Mouse (Mus musculus): ENCODE results near the gene P2rx7.

The P2rx7 gene

DNA sequence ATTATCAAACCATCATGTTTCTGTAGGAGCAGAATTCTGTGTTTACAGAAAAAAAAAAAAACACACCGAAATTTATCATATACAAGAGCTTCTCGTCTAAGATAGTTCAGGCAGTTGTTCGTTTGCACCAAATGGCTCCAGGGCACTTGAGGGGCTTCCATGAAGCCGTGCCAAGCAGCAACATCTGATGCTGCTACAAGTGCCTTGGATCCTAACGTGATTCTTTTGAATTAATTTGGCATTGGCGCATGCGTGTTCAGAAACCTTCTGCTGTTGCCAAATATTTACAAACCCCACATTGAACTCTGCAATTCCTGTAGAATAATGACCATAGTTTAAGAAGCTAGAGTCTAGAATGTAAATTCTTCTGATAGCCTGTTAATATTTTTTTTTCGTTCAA, 51.8 kb downstream of the P2rx7 start:
- DNase-seq, result no peak

DNA sequence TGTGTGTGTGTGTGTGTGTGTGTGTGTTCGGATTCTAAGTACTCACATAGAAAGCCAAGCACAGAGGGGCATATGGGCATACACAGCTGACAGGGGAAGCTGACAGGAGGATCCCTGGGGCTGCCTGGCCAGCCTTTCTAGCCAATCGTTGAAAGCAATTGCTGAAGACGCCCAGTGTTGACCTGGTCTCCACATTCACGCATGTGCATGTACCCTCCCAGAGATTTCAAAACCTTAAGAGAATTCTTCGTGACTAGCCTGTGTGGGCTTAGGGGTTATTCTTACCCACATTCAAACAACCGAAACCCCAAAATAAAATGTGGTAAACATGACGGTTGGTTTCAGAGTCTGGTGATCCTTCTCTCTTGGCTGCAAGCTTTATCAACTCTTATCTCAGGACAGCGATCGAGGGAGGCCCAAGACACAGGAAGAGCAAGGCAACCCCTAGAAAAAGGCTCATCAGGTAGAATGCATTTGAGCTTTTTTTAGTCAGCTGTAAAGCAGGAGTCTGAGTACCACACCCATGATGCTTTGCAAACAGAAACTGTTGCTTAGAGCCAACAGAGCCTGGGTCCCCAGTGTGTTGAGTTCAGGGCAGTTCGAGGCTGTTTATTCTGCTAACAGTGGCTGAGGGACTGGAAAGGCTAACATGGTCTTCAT, 54.5 kb downstream of the P2rx7 start:
- DNase-seq, result no peak

DNA sequence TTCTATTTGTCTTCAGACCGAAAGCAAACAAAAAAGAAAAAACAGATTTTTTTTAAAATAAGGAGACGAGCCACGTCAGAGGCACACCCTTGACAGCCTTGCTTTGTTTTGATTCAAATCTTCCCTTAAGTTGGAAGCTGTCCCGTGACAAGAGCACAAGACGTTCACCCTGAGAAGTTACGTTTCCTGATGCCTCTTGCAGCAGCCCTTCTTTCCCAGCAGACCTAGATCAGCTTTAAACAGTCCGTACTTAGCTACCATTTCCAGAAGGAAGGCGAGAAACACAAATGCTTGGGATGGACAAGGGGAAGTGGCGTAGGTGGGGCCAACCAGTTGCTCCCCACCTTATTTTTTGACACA, 55.0 kb downstream of the P2rx7 start:
- no peak for DNase-seq

DNA sequence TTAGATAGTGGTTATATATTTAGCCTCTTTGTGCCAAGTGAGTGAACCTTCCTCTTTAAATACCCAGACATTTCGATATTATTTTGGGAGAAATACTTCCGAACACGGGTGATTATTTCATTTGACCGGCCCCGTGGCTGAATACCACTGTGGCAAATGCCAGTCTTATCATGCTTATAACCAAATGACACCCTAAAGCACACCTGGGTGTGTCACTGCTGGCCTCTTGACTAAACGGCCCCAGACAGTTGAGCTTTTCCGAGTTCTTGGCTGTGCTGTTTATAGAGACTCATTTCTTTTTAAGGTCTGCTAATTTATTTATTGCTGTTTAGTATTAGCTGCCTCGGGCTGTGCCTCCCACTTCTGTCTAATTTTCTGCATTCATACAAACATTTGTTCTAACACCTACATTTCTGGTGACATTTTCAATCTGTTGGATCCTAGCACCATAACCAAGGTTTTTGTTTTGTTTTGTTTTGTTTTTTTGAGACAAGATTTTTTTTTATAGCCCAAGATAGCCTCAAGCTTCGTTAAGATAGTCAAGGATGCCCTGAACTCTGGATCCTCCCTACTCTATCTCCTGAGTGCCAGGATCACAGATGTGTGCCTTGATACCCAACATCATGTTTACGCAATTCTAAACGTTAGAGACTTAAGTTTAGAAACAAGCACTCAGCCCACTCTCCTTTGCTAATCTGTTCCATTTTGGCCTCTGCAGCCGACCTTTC, 56.6 kb downstream of the P2rx7 start:
- DNase-seq, result no peak

DNA sequence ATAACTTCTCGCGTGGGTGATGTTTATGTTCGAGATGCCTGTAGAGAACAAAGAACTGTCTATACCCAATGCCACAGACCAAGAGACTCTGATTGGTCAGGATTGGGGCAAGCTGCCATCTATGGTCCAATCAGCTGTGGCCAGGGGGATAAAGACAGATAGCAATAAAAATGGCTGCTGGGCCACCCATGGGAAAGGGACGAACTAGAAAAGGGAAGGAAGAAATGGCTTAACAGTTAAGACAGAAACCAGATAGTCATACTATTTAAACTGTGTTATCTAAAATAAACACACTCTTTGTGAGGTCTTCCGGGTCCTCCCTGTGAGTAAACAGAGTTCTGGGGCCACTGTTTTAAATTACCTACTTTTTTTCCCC, 57.1 kb downstream of the P2rx7 start:
- DNase-seq, result no peak

DNA sequence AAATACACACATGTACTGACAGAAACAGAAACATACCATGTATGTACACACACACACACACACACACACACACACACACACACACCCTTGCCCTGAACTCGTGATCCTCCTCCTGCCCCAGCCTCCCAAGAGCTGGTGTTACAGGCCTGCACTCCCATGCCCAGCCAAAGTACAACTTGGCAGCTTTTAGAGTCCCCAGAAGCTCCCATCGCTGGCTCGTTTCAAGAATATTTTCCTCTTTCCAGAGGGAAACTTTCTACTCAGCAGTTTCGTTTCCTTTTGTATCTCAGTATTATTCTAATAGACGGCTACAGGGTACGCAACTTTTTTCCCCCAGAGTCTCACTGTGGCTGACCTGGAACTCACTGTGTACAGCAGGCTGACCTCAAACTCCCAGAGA, 58.4 kb downstream of the P2rx7 start:
- DNase-seq, result no peak

DNA sequence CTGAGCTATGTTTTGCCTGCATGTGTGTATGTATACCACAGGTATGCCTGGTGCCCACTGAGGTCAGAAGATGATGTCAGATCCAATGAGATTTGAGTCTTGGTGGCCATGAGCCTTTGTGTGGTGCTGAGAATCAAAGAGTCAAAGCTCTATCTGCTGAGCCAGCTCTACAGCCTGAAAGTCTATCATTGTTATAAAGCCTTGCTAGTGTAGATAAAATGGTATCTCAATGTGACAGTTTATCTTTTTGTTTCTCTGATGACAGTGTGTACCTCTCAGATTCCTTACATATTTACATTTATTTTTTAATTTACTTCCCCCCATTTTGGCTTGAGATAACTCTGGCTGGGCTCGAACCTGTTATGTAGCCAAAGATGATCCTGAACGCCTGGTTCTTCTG, 59.9 kb downstream of the P2rx7 start:
- no peak for DNase-seq

DNA sequence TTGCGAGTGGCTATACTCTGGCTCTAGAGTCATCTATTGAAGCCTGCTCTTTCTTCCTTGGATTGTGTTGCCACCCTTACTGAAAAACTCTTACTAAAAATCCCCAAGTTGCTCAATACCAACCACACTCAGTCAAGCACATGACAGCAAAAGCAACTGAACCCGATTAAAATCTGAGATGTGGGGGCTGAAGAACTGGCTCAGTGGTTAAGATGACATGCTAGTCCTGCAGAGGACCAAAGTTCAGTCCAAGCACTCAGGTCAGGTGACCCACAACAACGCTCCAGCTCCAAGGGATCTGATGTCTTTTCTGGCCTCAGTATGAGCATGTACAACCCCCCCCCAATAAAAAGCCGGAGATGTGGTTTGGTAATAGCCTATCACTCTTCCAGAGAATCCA, 60.9 kb downstream of the P2rx7 start:
- DNase-seq, result no peak

DNA sequence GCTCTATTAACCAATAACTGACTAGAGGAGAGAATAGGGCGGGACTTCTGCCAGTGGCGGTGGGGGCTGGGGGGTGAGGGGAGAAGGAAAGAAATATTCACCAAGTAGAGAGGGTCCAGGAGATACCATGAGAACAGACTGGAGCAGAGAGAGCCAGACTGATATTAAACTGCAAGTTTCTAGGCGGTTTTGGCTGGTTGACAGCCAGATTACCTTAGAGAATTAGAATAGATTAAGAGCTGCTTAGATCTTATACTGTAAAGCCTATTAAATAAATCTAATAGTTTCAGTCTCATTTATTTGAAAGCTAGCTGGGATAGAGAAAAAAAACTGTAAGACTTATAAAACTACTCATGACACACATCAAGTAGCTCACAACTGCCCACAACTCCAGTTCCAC, 61.5 kb downstream of the P2rx7 start:
- no peak for DNase-seq

DNA sequence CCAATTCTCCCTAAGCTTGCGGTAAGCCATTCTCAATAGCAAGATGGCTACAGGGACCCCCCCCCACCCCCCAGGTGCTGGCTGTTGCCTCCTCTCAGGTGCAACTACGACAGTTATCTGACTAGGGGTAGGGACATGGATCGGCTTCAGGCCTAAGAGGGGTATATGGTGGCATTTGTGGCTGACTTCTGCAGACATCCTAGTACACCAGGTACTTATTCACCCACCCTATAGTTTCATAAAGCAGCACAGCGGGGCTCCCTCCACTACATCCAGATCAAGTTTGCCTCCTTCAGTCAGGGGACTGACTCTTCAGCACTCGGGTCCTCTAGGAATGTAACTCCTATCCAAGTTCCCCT, 63.2 kb downstream of the P2rx7 start:
- no peak for DNase-seq

DNA sequence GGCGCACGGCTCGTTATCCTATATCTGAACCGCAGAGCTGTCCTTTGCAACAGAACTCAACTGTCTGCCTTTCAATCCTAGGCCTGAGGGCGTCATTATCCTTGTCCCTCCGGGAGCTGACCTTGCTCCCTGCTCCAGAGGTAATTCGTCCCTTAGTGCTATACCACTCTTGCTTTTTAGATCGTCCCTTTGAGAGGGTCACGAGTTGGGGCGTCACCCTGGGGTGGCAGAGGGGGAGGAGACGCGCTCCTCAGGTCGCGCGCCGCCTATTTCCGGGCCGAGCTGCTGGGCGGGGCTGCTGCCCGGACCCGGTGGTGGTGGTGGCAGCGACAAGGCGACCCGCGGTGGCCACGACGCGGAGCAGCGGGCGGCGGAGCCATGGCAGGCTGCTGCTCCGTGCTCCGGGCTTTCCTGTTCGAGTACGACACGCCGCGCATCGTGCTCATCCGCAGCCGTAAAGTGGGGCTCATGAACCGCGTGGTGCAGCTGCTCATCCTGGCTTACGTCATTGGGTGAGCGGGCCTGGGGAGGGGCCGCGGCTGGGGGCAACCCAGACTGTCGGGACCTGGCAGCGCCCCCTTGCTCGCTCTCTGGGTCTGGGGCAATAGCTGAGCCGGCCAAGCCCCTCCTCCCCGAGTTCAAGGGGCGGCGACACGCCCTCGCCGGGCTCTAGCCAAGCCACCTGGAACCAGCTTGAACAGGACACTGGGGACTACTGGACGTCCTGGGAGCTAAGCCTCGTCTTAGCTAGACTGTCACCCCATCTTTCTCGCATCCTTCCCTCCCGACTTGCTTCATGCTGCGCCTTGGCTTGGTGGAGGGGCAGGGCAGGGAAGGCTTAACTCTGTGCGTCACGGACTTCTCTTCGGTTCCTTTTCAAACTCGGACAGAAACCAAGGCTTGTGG, 63.8 kb downstream of the P2rx7 start, which contains the start of gene P2rx4:
Gene P2rx4 (plus strand): TSS at position 269 of the 906 bp plus-strand sequence.
- peak; percentile 82 to 83 for DNase-seq

DNA sequence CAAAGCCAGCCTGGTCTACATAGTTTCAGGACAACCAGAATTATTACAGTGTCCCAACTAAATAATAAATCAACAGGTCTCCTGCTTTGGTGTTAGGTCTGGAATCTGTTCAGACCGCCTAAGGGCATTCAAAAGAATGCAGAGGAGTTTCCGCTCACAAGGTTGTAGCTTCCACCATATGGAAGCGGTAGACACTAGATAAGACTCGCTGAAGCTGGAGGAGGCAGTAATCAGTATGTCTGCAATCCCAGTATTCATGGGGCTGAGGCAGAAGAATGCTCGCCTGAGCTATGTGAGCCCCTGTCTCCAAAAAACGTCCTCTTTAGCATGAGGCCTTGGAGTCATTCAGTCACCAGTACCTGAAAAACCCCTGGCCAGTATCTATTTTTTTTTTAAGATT, 65.1 kb downstream of the P2rx7 start:
- DNase-seq, result no peak

DNA sequence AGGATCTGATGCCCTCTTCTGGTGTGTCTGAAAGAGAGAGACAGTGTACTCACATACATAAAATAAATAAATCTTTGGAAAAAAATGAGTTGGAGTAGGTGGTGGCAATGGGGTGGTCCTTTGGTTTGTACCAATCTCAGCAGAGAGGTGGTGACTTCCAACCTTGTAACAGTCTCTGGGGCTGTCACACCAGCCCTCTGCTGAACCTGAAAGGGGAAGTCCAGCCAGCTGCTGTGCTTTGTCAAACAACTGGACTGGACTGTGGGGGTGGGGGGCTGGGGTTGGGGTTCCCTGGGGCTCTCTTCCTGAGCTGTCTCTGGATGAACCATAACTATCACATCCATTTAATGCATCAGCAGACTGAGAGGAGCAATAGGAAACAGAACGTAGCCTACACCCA, 72.0 kb downstream of the P2rx7 start:
- no peak for DNase-seq

DNA sequence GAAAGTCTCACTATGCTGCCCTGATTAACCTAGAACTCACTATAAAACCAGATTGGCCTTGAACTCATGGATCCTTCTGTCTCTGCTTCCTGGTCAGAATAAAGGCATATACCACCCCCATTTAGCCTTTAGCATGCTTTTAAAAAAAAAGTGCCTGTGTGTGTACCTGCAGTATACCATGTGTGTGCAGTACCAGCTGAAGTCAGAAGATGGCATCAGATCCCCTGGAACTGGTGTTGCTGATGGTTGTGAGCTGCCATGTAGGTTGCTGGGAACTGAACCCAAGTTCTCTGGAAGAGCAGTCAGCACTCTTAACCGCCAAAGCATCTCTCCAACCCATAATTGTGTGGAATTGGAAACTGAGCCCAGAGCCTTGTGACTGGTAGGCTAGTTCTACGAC, 73.1 kb downstream of the P2rx7 start:
- DNase-seq, result no peak

DNA sequence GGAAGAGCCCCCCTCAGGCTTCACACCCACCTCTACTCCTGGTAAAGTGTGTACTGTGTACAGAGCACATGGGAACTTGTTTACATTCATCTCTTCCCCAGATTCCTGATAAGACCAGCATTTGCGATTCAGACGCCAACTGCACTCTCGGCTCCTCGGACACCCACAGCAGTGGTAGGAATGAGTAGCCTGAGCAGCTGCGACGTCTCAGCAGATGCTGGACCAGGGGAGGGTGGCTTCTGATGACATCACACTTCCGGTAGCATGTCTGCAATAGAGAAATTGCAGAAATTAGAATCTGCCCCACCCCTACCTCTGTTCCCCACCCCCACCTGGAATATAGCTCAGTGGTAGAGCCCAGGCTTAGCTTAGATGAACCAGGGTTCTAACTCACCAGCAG, 74.7 kb downstream of the P2rx7 start:
- DNase-seq, result no peak

DNA sequence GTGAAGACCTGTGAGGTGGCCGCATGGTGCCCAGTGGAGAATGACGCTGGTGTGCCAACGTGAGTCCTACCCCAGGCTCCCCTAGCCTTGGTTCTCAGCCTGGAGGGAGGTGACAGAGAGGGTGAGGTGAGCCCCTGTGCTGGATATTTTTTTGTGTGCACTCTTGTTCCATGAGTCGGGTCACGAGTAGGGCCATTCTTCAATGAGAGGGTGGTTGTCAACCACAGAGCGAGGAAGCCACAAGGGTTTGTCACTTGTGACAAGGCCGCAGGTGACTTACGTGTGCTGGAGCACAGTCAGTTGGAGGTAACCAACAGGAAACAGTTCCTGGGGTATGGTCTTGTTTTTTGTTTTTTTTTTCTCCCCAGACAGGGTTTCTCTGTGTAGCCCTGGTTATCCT, 75.5 kb downstream of the P2rx7 start:
- no peak for DNase-seq

DNA sequence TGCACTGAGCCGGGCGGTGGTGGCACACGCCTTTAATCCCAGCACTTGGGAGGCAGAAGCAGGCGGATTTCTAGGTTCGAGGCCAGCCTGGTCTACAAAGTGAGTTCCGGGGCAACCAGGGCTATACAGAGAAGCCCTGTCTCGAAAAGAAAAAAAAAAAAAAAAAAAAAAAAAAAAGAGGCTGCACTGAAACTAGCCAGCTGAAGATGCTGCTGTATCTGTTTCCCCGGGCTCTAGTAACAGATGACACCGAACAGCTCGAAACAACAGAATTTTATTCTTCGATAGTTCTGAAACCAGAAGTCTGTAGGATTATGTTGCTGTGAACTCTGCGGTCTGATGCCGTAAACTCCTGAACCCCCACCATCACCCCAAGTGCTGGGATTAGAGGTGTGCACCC, 81.7 kb downstream of the P2rx7 start:
- DNase-seq, result no peak

DNA sequence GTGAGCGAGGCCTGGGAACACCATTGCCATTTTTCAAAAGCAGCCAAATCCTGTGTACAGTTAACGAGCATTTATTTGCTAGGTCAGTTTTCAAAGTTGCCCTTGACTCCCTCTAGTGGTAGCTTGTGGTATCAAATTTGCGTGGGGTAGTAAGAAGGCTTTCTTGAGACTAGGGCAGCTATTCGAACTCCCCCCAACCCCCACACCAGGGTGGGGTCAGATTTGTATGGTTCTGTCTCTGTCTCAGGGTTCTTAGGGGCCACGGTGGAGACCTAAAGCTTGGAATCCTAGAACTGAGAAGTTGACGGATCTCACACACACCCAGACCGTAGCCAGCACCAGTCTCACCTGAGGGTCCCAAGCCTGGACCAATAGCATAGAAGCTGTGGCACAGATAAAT, 82.4 kb downstream of the P2rx7 start:
- peak; percentile 84 to 85 for DNase-seq

DNA sequence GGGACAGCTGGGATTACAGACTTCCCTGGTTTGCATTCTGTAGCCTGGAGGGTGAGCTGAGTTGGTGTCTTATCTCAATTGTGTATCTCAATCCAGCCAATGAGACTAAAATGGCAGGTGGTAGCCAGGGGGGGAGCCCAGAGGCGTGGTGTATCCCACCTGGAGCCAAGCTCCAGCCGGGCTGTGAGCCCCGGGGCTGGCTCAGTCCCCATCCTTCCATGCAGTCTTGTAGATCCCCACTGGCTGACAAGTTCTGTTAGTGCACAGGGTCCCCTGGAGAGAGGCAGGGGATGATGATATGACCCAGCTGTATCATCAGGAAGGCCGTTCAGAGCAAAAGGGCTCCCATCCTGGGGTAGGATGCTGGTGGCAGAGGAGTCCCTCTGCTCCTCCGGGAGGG, 82.9 kb downstream of the P2rx7 start:
- DNase-seq, result peak in 1 of 2 experiments; percentile 48

DNA sequence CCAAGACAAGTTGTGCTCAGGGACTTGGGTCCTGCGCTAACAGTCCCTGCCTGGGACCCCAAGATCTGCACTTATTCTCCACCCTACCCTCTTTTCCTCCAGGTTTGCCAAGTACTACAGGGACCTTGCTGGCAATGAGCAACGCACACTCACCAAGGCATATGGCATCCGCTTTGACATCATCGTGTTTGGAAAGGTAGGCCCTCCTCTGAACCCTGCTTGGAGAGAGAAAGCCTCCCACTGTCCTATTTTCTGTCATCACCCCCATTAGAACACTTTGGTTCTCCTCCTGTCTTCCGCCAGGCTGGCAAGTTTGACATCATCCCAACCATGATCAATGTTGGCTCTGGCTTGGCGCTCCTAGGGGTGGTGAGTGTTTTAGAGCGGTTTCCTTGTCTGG, 83.4 kb downstream of the P2rx7 start:
- DNase-seq, result peak; percentile 52 to 53

DNA sequence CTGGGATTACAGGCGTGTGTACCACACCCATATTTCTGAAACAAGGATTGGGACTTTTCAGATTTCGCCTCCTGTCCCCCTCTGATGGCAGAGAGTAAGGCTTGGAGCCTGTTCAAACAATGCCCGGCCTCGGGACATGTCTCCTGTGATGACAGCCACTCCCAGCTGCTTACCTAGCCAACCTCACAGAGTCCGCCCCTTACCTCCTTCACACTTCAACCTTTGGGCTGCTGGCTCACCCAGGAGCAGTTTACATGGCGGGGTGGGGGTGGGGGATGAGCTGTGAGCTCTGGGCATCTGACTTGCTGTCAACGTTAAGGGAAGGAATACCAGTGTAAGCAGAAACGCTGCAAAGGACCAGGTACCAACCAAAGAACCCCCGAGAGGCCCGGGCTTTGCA, 87.1 kb downstream of the P2rx7 start:
- no peak for DNase-seq

DNA sequence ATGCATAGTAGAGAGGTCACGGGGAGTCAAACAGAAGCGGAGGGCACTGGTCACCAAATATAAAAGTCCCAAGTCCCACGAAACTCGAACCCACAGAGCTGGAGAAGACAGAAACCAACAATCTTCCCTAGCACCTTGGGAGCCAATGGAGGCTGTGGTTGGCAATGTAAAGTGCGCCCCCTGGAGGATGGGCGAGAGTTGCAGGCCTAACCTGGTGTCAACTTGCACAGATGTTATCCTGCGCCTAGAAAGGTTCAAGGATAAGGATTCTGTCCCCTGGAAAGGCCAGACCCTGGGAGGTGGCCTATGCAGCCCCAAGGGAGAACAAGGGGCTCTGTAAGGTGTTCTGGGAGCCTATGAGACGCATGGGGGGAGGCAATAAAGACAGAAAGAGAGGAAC, 87.6 kb downstream of the P2rx7 start:
- peak; percentile 41 to 66 for DNase-seq

DNA sequence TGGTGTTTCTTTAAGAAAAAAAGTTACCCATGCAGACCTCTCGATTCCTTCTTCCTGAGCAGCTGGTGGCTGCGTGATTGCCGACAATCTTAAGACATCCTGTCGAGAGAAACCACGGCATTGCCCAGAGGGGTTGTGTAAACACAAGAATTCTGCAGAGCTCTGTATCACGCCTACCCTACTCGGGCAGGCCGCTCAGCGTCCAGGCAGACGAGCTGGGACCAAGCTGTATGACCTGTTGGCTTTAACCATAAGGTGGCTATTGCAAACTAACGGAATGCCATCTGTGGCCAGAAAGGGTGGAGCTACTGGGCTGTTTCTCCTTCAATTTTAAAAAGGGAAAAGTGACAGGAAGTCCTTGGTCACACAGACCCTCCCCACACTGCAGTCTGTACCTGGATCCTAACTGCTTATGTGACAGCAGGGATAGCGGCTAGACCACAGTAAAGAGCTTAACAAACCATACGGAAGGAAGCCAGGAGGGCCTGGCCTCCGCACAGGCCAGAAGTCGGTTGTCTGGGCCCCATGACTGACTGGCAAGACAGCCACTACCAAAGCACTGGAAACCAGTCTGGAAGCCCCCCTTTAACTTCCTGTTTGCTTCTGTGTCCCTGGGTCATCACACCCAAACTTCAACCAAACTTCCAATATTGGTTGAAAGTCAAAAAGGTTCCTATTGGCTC, 88.4 kb downstream of the P2rx7 start:
- no peak for DNase-seq
